Mouse (Mus musculus): ENCODE measurements around the gene Map1b. TPM values are rescaled to one million over a fixed set of nuclear protein-coding genes. Genes with fewer than 3 reads are reported as not detected.

The Map1b gene
- polyA plus RNA-seq, 1 experiment from 2014 or later, result 193 TPM

- H3K4me2 ChIP-seq, result no peak overlapping the region
- H3K27me3 ChIP-seq (ENCODE audit: control insufficient read depth, insufficient read depth, low read length), result no peaks in the 10 kb centered on the region
- H3K4me3 ChIP-seq (ENCODE audit: low read depth, low read length), result no peak overlapping the region
- no peak overlapping the region for H3K9ac ChIP-seq (ENCODE audit: low read depth, low read length)
- 82% methylated on average over 7 of the region's 7 CpGs for WGBS (ENCODE audit: insufficient replicate concordance)
- H3K4me1 ChIP-seq (ENCODE audit: control insufficient read depth, insufficient read depth, low read length), result peaks cover 7% of the 10 kb centered on the region; the same call in 1 of the 2 replicates
- ATAC-seq (replicated peaks; ENCODE audit: insufficient number of reproducible peaks, low FRiP score, low TSS enrichment), result no peak
- peaks cover 4% of the 10 kb centered on the region; the same call in 1 of the 2 replicates for H3K36me3 ChIP-seq (ENCODE audit: control insufficient read depth, insufficient read depth, low read length)
- no peaks in the 10 kb centered on the region; the same call in 1 of the 2 replicates for H3K9me3 ChIP-seq (replicated peaks; ENCODE audit: control insufficient read depth, low read length)
- no peak overlapping the region for H3K27ac ChIP-seq (ENCODE audit: low read depth, low read length)
These were observed 69.3 kb downstream of the Map1b start for GRCm38 (mm10) chr13:99447002-99447401.

- ATAC-seq (replicated peaks; ENCODE audit: insufficient number of reproducible peaks, low FRiP score, low TSS enrichment), result no peak
These were observed 71.5 kb downstream of the Map1b start for GRCm38 (mm10) chr13:99444880-99445279.

GRCm38 (mm10) chr13:99444431-99444871 lies 71.9 kb downstream of the Map1b start:
- Histone ChIP-seq H3K36me3 (ENCODE audit: control insufficient read depth, insufficient read depth, low read length) (peaks cover 21% of the 10 kb centered on the region), H3K4me2 (no peak overlapping the region; the same call in 1 of the 2 replicates), H3K9ac (ENCODE audit: low read depth, low read length) (no peak overlapping the region), H3K27me3 (ENCODE audit: control insufficient read depth, insufficient read depth, low read length) (no peaks in the 10 kb centered on the region), H3K4me1 (ENCODE audit: control insufficient read depth, insufficient read depth, low read length) (peaks cover 7% of the 10 kb centered on the region; the same call in 1 of the 2 replicates), H3K4me3 (ENCODE audit: low read depth, low read length) (no peak overlapping the region), H3K9me3 (replicated peaks; ENCODE audit: control insufficient read depth, low read length) (no peaks in the 10 kb centered on the region), H3K27ac (ENCODE audit: low read depth, low read length) (no peak overlapping the region)
- WGBS (ENCODE audit: insufficient replicate concordance), result 36% methylated on average over 10 of the region's 10 CpGs
- no peak for ATAC-seq (replicated peaks; ENCODE audit: insufficient number of reproducible peaks, low FRiP score, low TSS enrichment)

More at GRCm38 (mm10) chr13:99444880-99445279, 71.5 kb downstream of the Map1b start:
- H3K27me3 ChIP-seq (ENCODE audit: control insufficient read depth, insufficient read depth, low read length), result no peaks in the 10 kb centered on the region
- H3K4me3 ChIP-seq (ENCODE audit: low read depth, low read length), result no peak overlapping the region
- WGBS (ENCODE audit: insufficient replicate concordance), result 9% methylated on average over 6 of the region's 6 CpGs
- H3K9ac ChIP-seq (ENCODE audit: low read depth, low read length), result no peak overlapping the region
- no peak overlapping the region; the same call in 1 of the 2 replicates for H3K4me2 ChIP-seq
- no peaks in the 10 kb centered on the region for H3K9me3 ChIP-seq (replicated peaks; ENCODE audit: control insufficient read depth, low read length)
- peaks cover 16% of the 10 kb centered on the region for H3K36me3 ChIP-seq (ENCODE audit: control insufficient read depth, insufficient read depth, low read length)
- H3K27ac ChIP-seq (ENCODE audit: low read depth, low read length), result no peak overlapping the region
- peaks cover 7% of the 10 kb centered on the region; the same call in 1 of the 2 replicates for H3K4me1 ChIP-seq (ENCODE audit: control insufficient read depth, insufficient read depth, low read length)

GRCm38 (mm10) chr13:99443484-99444175 lies 72.7 kb downstream of the Map1b start:
- Histone ChIP-seq H3K27ac (ENCODE audit: low read depth, low read length) (no peak overlapping the region), H3K4me1 (ENCODE audit: control insufficient read depth, insufficient read depth, low read length) (peaks cover 7% of the 10 kb centered on the region; the same call in 1 of the 2 replicates), H3K9ac (ENCODE audit: low read depth, low read length) (no peak overlapping the region), H3K36me3 (ENCODE audit: control insufficient read depth, insufficient read depth, low read length) (peaks cover 22% of the 10 kb centered on the region), H3K27me3 (ENCODE audit: control insufficient read depth, insufficient read depth, low read length) (no peaks in the 10 kb centered on the region), H3K9me3 (replicated peaks; ENCODE audit: control insufficient read depth, low read length) (no peaks in the 10 kb centered on the region), H3K4me2 (no peak overlapping the region), H3K4me3 (ENCODE audit: low read depth, low read length) (no peak overlapping the region)
- 85% methylated on average over 7 of the region's 7 CpGs for WGBS (ENCODE audit: insufficient replicate concordance)
- ATAC-seq (replicated peaks; ENCODE audit: insufficient number of reproducible peaks, low FRiP score, low TSS enrichment), result no peak

DNA sequence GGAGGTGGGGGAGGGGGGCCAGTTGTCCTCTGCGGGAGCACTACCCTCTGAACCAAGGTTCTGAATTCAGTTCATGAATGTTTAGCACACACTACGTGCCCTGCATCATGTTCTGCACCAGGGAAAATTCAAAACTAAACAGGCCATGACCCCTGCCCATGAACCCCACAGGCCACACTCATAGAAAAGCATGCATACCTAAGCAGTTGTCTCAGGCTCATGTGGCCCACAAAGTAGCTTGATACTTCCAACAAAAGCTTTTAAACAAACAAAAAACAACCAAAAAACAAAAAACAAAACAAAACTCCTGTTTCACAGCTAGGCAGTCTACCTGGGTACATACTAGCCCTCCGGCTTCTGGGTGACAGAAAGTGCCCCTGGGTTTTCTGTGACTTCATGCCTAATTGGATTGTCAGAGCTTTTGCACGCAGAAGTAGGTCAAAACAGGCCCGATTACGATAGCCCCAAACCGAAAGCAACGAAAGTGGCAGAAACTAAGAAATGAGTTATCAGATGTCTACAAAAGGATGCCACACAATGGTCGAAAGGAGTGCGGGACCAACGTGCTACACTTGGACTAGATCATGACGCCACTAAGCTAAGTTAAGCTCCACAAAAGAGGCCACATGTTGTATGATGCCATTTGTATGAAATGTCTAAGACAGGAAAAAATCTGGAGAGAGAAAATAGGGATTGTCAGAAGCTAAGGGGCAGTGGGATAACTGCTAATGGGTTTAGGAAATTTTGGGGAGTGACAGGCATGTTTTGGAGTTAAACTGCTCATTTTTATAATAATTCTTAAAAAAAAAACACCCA lies 73.7 kb downstream of the Map1b start:
- Histone ChIP-seq H3K27me3 (ENCODE audit: control insufficient read depth, insufficient read depth, low read length) (no peaks in the 10 kb centered on the region), H3K36me3 (ENCODE audit: control insufficient read depth, insufficient read depth, low read length) (peaks cover 22% of the 10 kb centered on the region), H3K4me2 (no peak overlapping the region), H3K4me1 (ENCODE audit: control insufficient read depth, insufficient read depth, low read length) (peaks cover 5% of the 10 kb centered on the region; the same call in 1 of the 2 replicates), H3K9me3 (replicated peaks; ENCODE audit: control insufficient read depth, low read length) (no peaks in the 10 kb centered on the region), H3K27ac (ENCODE audit: low read depth, low read length) (no peak overlapping the region), H3K9ac (ENCODE audit: low read depth, low read length) (no peak overlapping the region), H3K4me3 (ENCODE audit: low read depth, low read length) (no peak overlapping the region)
- ATAC-seq (replicated peaks; ENCODE audit: insufficient number of reproducible peaks, low FRiP score, low TSS enrichment), result no peak
- WGBS (ENCODE audit: insufficient replicate concordance), result 81% methylated on average over 12 of the region's 12 CpGs

GRCm38 (mm10) chr13:99441700-99442433 lies 74.5 kb downstream of the Map1b start:
- Histone ChIP-seq H3K4me3 (ENCODE audit: low read depth, low read length) (no peak overlapping the region), H3K36me3 (ENCODE audit: control insufficient read depth, insufficient read depth, low read length) (peaks cover 28% of the 10 kb centered on the region), H3K4me1 (ENCODE audit: control insufficient read depth, insufficient read depth, low read length) (no peaks in the 10 kb centered on the region; the same call in 1 of the 2 replicates), H3K9me3 (replicated peaks; ENCODE audit: control insufficient read depth, low read length) (no peaks in the 10 kb centered on the region), H3K27ac (ENCODE audit: low read depth, low read length) (no peak overlapping the region), H3K27me3 (ENCODE audit: control insufficient read depth, insufficient read depth, low read length) (no peaks in the 10 kb centered on the region), H3K9ac (ENCODE audit: low read depth, low read length) (no peak overlapping the region), H3K4me2 (no peak overlapping the region)
- 69% methylated on average over 18 of the region's 18 CpGs for WGBS (ENCODE audit: insufficient replicate concordance)
- no peak for ATAC-seq (replicated peaks; ENCODE audit: insufficient number of reproducible peaks, low FRiP score, low TSS enrichment)

DNA sequence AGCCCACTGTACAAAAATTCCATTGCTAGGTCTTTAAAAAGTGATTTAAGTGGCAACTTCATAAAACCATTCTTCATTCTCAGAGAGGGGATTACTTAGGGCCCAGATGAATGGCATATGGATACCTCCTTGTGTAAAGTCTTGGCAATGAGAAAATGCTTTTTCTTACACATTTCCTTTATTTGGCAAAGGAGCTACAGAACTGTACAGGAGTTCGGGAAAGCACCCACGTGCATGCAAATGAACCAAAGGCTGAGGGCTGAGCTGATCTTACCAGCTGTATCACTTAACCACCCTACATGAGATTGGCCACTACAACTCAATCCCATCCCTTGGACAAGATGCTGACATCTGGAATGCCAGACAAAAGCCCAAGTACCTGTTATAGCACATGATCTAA lies 76.1 kb downstream of the Map1b start:
- no peaks in the 10 kb centered on the region for H3K9me3 ChIP-seq (replicated peaks; ENCODE audit: control insufficient read depth, low read length)
- WGBS (ENCODE audit: insufficient replicate concordance), result 82% methylated on average over 2 of the region's 2 CpGs
- no peak overlapping the region for H3K4me2 ChIP-seq
- H3K27me3 ChIP-seq (ENCODE audit: control insufficient read depth, insufficient read depth, low read length), result no peaks in the 10 kb centered on the region
- H3K27ac ChIP-seq (ENCODE audit: low read depth, low read length), result no peak overlapping the region
- H3K36me3 ChIP-seq (ENCODE audit: control insufficient read depth, insufficient read depth, low read length), result peaks cover 30% of the 10 kb centered on the region
- H3K4me3 ChIP-seq (ENCODE audit: low read depth, low read length), result no peak overlapping the region
- no peaks in the 10 kb centered on the region; the same call in 1 of the 2 replicates for H3K4me1 ChIP-seq (ENCODE audit: control insufficient read depth, insufficient read depth, low read length)
- no peak for ATAC-seq (replicated peaks; ENCODE audit: insufficient number of reproducible peaks, low FRiP score, low TSS enrichment)
- H3K9ac ChIP-seq (ENCODE audit: low read depth, low read length), result no peak overlapping the region

DNA sequence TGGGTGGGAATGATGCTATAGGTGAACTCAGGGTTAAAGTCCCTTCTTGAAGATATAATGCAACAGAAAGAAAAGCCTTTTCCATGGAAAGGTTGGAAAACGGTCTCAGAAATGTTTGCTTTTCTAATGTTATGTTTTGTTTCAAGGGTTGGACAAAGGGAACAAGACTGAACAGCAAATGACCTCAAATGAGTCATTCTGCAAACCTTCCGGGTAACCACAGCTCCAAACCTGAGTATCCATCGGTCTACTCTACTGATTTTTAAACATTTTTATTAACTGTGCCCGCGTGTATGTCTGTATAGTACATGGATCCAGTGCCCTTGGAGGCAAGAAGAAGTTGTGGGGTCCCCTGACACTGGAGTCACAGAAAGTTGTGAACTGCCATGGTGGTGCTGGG lies 77.0 kb downstream of the Map1b start:
- Histone ChIP-seq H3K4me2 (no peak overlapping the region), H3K27ac (ENCODE audit: low read depth, low read length) (no peak overlapping the region), H3K36me3 (ENCODE audit: control insufficient read depth, insufficient read depth, low read length) (peaks cover 30% of the 10 kb centered on the region), H3K9me3 (replicated peaks; ENCODE audit: control insufficient read depth, low read length) (no peaks in the 10 kb centered on the region), H3K4me3 (ENCODE audit: low read depth, low read length) (no peak overlapping the region), H3K9ac (ENCODE audit: low read depth, low read length) (no peak overlapping the region), H3K4me1 (ENCODE audit: control insufficient read depth, insufficient read depth, low read length) (no peaks in the 10 kb centered on the region), H3K27me3 (ENCODE audit: control insufficient read depth, insufficient read depth, low read length) (no peaks in the 10 kb centered on the region)
- ATAC-seq (replicated peaks; ENCODE audit: insufficient number of reproducible peaks, low FRiP score, low TSS enrichment), result no peak
- 86% methylated on average over 5 of the region's 5 CpGs for WGBS (ENCODE audit: insufficient replicate concordance)
